Mouse (Mus musculus) intestine, embryonic 15.5 days (tissue): Measurements from ENCODE around the gene Dpysl5. TPM values are rescaled to one million over a fixed set of nuclear protein-coding genes. Genes with fewer than 3 reads are reported as not detected.

Experiments used
- ATAC-seq: fragments of 200-750 bp; cut with Nextera tagmentation; 2 replicates; pipeline ENCODE4 v1.8.0; 2017; ENCODE audit warnings: moderate TSS enrichment, moderate library complexity
- H3K27ac ChIP-seq: fragments of 300-500 bp; sonication (generic); 2 replicates; pipeline ENCODE4 v1.5.1; 2015; ENCODE audit warnings: mild to moderate bottlenecking, inconsistent platforms
- H3K27me3 ChIP-seq: fragments of 300-500 bp; sonication (generic); replicated peaks from 2 replicates; pipeline ENCODE4 v1.6.1; 2015; ENCODE audit warnings: inconsistent platforms
- H3K36me3 ChIP-seq: fragments of 300-500 bp; sonication (generic); 2 replicates; pipeline ENCODE4 v1.6.1; 2015; ENCODE audit warnings: inconsistent platforms
- H3K4me1 ChIP-seq: fragments of 300-500 bp; sonication (generic); replicated peaks from 2 replicates; pipeline ENCODE4 v1.6.1; 2015; ENCODE audit warnings: inconsistent platforms
- H3K4me2 ChIP-seq: fragments of 300-500 bp; sonication (generic); replicated peaks from 2 replicates; pipeline ENCODE4 v1.6.1; 2015; ENCODE audit warnings: mild to moderate bottlenecking, inconsistent platforms
- H3K4me3 ChIP-seq: fragments of 300-500 bp; sonication (generic); replicated peaks from 2 replicates; pipeline ENCODE4 v1.5.1; 2015; ENCODE audit warnings: inconsistent platforms
- H3K9ac ChIP-seq: fragments of 300-500 bp; sonication (generic); 2 replicates; pipeline ENCODE4 v1.6.1; 2015; ENCODE audit warnings: inconsistent platforms
- H3K9me3 ChIP-seq: fragments of 300-500 bp; sonication (generic); 2 replicates; pipeline ENCODE4 v1.6.1; 2016; ENCODE audit warnings: inconsistent platforms
- WGBS: fragments of 180-500 bp; shearing (Covaris S2); methylation state at CpG from one replicate; pipeline ENCODE4 v1.1.7; 2015; 5-methylcytosine and 5-hydroxymethylcytosine counted together
- polyA plus RNA-seq: library from polyadenylated mRNA; unstranded; fragments of >200 nt; fragmentation: Nextera tagmentation; extraction: Ambion mirVana; gene quantifications from 2 replicates; pipeline ENCODE4 v1.2.1, GENCODE M21; 2015

Gene Dpysl5
- polyA plus RNA-seq, 1 experiment from 2014 or later, result 7.1 TPM

DNA sequence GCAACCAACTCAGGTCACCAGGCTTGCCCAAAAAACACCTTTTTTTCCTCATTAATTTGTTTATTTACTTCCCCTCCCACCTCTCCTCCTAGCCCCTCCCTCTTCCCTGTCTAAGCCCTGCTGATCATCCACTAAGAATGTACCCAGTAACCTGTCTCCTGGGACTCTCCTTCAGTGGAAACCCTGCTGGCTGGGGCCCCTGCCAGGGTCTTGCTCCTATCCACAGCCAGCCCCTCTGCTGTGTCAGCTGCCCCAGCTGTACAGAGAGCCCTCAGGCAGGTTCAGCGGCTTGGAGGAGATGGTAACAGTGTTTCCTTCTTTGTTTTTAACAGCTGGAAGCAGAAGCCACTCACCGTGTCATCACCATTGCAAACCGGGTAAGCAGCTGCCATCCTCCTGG is 69.8 kb downstream of the Dpysl5 start:
- no peaks in the 10 kb centered on the region for H3K27me3 ChIP-seq
- 68% methylated on average over 3 of the region's 3 CpGs for WGBS
- no peak overlapping the region for H3K4me2 ChIP-seq
- no peak overlapping the region for H3K9ac ChIP-seq
- H3K4me3 ChIP-seq, result no peak overlapping the region
- ATAC-seq, result no peak
- H3K27ac ChIP-seq, result no peak overlapping the region
- H3K9me3 ChIP-seq, result no peaks in the 10 kb centered on the region
- no peaks in the 10 kb centered on the region for H3K4me1 ChIP-seq
- H3K36me3 ChIP-seq, result no peaks in the 10 kb centered on the region

DNA sequence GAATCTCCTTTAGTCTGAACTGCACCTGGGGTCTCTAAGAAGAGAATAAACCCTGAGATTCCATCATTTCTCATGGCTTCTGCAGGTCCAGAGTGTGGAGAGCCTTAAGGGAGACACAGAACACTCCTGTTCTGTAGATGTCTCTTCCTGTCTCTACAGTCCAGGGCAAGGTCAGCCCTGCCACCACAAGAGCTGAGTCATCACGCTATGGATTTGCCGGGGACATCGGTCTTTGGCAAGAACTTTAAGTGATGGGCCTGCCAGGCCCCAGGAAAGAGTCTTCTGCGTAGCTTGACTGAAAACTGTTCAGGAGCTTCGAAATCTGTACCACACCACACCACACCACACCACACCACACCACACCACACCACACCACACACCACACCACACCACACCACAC is 76.0 kb downstream of the Dpysl5 start:
- H3K27me3 ChIP-seq, result no peaks in the 10 kb centered on the region
- WGBS, result 83% methylated on average over 5 of the region's 5 CpGs
- no peak overlapping the region for H3K4me2 ChIP-seq
- H3K27ac ChIP-seq, result no peak overlapping the region
- H3K4me3 ChIP-seq, result no peak overlapping the region
- H3K9ac ChIP-seq, result no peak overlapping the region
- no peaks in the 10 kb centered on the region for H3K9me3 ChIP-seq
- H3K36me3 ChIP-seq, result no peaks in the 10 kb centered on the region
- no peak for ATAC-seq
- H3K4me1 ChIP-seq, result no peaks in the 10 kb centered on the region

DNA sequence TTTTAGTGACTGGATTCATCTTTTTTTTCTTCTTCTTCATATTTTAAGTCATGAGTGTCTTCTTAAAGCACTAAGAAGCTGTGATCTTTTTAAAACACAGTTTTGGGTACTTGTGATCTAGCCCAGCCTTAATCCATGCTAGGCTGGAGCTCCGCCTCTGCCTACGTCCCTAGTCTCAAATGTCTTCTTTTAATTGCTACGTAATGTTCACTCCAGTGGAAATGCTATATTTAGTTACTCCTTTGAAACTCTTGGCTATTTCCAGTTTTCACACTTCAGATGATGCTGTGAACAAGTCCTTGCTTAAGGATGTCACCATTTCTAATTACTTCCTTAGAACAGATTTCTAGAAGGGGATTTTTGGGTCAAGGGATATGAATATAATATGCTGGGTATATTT is 78.7 kb downstream of the Dpysl5 start:
- Histone ChIP-seq H3K9ac (no peak overlapping the region), H3K4me2 (no peak overlapping the region), H3K4me3 (no peak overlapping the region), H3K4me1 (no peaks in the 10 kb centered on the region), H3K9me3 (no peaks in the 10 kb centered on the region), H3K27ac (no peak overlapping the region), H3K36me3 (no peaks in the 10 kb centered on the region), H3K27me3 (no peaks in the 10 kb centered on the region)
- no peak for ATAC-seq
- WGBS, result 84% methylated on average over 3 of the region's 3 CpGs

DNA sequence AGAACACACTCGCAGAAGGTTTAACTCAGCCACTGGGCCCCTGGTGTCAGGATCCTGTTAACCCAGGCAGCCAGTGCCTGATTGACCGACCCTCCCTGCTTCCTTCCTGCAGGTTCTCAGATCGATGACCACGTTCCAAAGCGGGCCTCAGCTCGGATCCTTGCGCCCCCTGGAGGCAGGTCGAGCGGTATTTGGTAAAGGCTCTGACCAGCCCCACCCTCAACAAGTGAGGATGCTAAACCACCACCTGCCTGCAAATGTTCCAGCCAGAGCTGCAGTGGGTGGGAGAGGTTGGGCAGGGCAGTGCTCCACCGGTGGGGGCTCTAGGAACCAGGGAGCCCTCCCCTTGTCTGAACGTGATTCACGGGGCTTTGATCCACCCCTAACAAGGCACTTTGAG is 84.8 kb downstream of the Dpysl5 start:
- WGBS, result 13% methylated on average over 12 of the region's 12 CpGs
- peak; percentile 77 for ATAC-seq

DNA sequence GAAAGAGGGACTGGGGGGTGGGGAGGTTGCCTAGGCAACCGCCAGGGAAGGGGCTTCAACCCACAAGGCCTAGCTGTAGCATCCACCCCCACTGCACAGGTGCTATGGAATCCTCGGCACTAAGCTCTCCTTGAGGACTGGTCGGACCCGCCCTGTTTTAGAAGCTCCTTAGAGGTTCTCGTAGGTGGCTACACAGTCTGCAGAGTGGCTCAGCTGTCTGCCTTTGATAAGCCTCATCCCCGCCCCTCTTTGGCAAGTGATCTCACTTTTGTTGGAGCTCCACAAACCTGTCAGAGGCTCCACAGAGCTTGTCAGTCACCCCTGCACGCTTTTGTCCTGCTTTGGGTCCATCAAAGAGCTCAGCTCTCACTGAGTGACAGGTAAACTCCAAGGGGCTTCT is 86.1 kb downstream of the Dpysl5 start:
- Histone ChIP-seq H3K9me3 (no peaks in the 10 kb centered on the region), H3K27ac (no peak overlapping the region), H3K36me3 (no peaks in the 10 kb centered on the region), H3K9ac (no peak overlapping the region), H3K4me1 (no peaks in the 10 kb centered on the region), H3K4me3 (no peak overlapping the region), H3K27me3 (no peaks in the 10 kb centered on the region), H3K4me2 (no peak overlapping the region)
- WGBS, result 68% methylated on average over 7 of the region's 7 CpGs
- no peak for ATAC-seq

More for the DNA sequence above, 84.8 kb downstream of the Dpysl5 start:
- H3K9ac ChIP-seq, result no peak overlapping the region
- H3K4me1 ChIP-seq, result no peaks in the 10 kb centered on the region
- no peaks in the 10 kb centered on the region for H3K27me3 ChIP-seq
- H3K36me3 ChIP-seq, result no peaks in the 10 kb centered on the region
- H3K27ac ChIP-seq, result no peak overlapping the region
- H3K4me2 ChIP-seq, result no peak overlapping the region
- no peaks in the 10 kb centered on the region for H3K9me3 ChIP-seq
- H3K4me3 ChIP-seq, result no peak overlapping the region

DNA sequence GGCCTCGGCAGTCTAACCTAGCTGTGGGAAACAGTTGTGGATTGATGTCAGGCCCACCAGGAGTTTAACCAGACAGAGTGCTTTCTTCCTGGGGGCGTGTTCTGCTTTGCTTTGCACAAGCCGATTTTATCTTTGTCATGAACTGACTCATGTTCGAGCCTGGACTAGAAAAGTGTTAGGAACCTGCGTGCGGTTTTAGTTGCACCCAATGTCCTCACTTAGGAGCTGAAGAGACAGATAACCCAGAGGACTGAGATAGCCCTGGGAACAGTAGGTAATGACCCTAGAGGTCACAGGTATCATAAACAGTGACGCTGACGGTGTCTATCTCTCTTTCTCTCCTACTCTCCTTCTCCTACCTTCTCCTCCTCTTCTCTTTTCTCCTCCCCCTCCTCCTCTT is 86.6 kb downstream of the Dpysl5 start:
- no peak for ATAC-seq
- WGBS, result 58% methylated on average over 8 of the region's 8 CpGs
- no peaks in the 10 kb centered on the region for H3K9me3 ChIP-seq

DNA sequence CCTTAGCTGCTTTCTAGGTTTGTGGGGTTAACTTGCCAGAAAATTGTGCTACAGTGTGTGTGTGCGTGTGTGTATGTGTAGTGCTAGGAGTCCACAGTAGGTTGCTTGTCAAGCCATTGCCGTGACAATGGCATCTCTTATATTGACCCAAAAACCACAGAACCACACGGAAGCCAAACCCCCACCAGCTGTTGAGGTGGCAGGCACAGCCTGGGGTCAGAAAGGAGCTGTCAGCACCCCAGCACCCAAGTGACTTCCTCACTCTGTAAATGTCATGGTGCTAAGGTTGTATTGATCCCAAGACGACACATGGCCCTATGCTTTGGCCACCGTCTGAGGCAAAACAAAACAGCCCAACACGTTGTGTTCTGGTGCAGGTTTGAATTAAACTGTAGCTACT is 87.6 kb downstream of the Dpysl5 start:
- H3K9me3 ChIP-seq, result no peaks in the 10 kb centered on the region
- no peaks in the 10 kb centered on the region for H3K27me3 ChIP-seq
- H3K4me2 ChIP-seq, result no peak overlapping the region
- WGBS, result 77% methylated on average over 6 of the region's 6 CpGs
- H3K36me3 ChIP-seq, result no peaks in the 10 kb centered on the region
- H3K27ac ChIP-seq, result no peak overlapping the region
- H3K4me3 ChIP-seq, result no peak overlapping the region
- no peak overlapping the region for H3K9ac ChIP-seq
- no peaks in the 10 kb centered on the region for H3K4me1 ChIP-seq
- ATAC-seq, result no peak

More for the DNA sequence above, 86.6 kb downstream of the Dpysl5 start:
- Histone ChIP-seq H3K4me1 (no peaks in the 10 kb centered on the region), H3K4me3 (no peak overlapping the region), H3K9ac (no peak overlapping the region), H3K36me3 (no peaks in the 10 kb centered on the region), H3K27ac (no peak overlapping the region), H3K4me2 (no peak overlapping the region), H3K27me3 (no peaks in the 10 kb centered on the region)

DNA sequence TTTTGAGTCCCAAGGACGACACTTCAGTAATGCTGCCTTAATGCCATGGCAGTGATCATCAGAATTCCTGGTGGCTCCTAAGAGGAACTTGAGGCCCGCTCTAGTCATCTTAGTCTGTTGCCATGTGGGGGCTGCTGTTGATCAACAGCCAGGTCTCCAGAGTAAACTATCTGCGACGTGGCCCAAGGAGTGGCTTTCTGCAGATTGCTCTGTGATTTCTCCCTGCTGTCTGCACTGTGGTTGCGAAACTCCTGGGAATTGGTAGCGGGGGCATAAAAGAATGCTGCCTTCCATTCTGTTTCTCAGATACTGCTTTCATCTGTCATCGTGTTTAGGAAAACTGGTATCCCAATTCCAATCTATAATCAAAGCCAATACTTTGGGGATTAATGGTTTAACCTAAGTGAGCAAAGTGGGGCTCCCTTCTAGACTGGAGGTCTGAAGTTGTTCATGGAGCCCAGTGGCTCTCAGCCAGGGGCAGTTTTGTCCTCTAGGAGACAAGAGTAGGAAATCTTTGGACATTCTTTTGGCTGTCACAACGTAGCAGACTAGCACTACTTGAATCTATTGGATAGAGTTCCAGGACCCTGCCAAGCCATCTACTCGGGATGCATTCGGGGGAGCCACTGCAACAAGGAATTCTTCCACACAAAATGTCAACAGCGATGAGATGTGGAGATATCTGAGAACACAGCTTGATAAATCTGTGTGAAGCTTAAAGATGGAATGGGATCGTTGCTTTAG is 91.5 kb downstream of the Dpysl5 start:
- Histone ChIP-seq H3K4me3 (no peak overlapping the region), H3K36me3 (no peaks in the 10 kb centered on the region), H3K9me3 (no peaks in the 10 kb centered on the region), H3K4me2 (no peak overlapping the region), H3K4me1 (no peaks in the 10 kb centered on the region), H3K27ac (no peak overlapping the region), H3K9ac (no peak overlapping the region), H3K27me3 (no peaks in the 10 kb centered on the region)
- no peak for ATAC-seq
- WGBS, result 65% methylated on average over 12 of the region's 12 CpGs

DNA sequence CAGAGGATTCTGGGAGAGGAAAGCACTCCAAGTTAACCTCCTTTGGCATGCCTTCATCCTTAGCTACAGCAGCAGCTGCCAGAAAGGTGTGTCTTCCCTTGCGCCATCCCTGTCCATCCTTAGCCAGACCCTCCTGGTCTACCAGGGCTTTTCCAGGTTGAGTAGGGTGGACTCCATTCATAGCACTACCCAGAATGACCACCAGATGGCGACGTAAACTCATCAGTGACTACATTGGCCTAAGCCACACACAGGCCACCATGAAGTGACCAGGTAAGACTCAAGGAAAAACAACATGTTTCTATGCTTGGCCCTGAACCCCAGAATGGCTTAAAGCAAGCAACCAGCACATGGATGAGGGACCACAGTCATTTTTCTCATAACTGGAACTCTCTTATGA is 94.7 kb downstream of the Dpysl5 start:
- Histone ChIP-seq H3K27ac (no peak overlapping the region), H3K9ac (no peak overlapping the region), H3K27me3 (no peaks in the 10 kb centered on the region), H3K4me2 (no peak overlapping the region), H3K9me3 (no peaks in the 10 kb centered on the region), H3K4me3 (no peak overlapping the region), H3K36me3 (no peaks in the 10 kb centered on the region), H3K4me1 (no peaks in the 10 kb centered on the region)
- ATAC-seq, result peak; percentile 84
- whole genome bisulfite sequencing, result 3% methylated on average over 3 of the region's 3 CpGs

DNA sequence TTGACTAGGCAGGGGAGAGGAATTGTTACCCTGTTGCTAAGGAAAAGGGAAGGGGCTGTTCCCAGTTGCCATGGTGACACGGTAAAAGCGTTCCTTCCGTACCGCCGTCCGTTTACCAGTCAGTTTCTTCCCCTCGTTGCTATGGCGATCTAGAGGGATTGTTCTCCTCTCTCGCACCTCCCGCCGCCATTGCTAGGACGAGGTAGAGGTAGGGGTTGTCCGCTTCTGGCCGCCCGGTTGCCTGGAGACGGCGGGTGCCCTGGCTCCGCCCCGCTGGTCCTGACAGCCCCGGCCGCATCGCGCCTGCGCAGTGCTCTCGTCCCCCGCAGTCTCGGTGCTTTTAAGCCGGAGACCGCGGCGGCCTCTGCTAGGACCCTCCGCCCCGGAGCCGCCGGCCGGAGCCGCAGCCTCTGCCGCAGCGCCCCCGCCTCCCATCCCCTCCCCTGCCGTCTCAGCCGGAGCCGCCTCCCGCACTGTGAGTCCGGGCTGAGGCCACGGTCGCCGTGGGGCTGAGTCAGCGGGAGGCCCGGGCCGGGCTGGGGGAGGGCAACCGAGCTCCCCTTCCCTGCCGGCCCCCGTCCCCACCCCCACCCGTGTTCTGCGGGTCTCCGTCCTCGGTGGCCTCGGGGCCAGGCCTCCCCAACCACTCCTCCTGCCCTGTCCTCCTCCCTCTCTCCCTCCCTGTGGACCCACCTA is 103.2 kb downstream of the Dpysl5 start, which contains the start of gene Mapre3:
Mapre3 (plus strand) TSS at position 218 of the 696 bp plus-strand sequence.
- H3K36me3 ChIP-seq, result no peaks in the 10 kb centered on the region
- peak within 1 kb of the TSS; percentile 81 for H3K4me3 ChIP-seq
- peak within 1 kb of the TSS; percentile 80 for H3K9ac ChIP-seq
- ATAC-seq, result peak; percentile 96
- peaks cover 5% of the 10 kb centered on the region for H3K4me1 ChIP-seq
- under 1% methylated on average over 57 of the region's 59 CpGs for WGBS
- peak within 1 kb of the TSS; percentile 91 for H3K4me2 ChIP-seq
- H3K27me3 ChIP-seq, result no peaks in the 10 kb centered on the region
- 0 out of 2 replicates have a peak within 1 kb of the TSS, but pooled peaks have one; percentile 13 for H3K27ac ChIP-seq
- no peaks in the 10 kb centered on the region for H3K9me3 ChIP-seq

DNA sequence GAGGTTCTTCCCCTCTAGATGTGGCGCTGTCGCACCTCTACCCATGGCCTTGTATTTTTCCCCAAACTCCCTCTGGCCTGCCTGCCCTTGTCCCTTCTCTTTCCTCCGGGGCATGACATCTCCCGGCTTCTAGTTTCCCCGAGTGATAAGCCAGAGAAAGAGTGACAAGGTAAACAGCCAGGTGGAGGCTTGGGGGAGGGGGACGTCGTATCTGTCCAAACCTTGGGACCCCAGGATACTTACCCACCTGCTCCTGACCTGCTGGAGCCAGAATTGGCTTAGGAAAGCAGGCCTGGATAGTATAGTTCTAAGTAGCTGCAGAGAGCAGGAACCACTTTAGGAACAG is 103.7 kb downstream of the Dpysl5 start:
- Histone ChIP-seq H3K4me2 (peak overlapping the region; percentile 91), H3K9me3 (no peaks in the 10 kb centered on the region), H3K4me3 (peak overlapping the region; percentile 81), H3K27ac (0 out of 2 replicates have a peak overlapping the region, but pooled peaks have one; percentile 13), H3K4me1 (peaks cover 5% of the 10 kb centered on the region), H3K27me3 (no peaks in the 10 kb centered on the region), H3K9ac (peak overlapping the region; percentile 80), H3K36me3 (no peaks in the 10 kb centered on the region)
- peak; percentile 15; the same call in 1 of the 2 replicates for ATAC-seq
- 3% methylated on average over 7 of the region's 7 CpGs for WGBS

DNA sequence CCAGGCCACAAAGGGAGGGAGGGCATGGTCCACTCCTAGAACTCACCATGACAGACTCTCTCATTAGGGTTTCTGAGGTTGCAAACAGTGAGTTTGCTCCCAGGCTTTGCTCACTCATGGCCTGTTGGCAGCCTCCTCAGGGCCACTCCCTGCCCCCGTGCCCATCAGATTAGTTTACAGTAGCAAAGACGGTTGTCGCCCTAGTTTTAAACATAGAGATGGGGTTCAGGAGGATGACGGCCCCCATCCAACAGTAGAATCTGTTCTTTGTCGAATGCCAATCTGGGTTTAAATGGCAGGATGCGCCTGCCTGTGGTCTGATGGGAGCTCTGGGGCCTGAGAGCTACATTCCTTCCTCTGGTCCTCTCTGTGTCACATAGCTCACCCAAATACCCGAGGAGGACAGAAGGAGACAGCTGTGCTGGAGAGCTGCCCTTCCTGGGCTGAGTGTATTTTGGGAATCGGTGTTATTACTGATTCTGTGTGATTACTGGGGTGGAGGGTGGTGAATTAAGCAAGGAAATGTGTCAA is 105.0 kb downstream of the Dpysl5 start:
- 51% methylated on average over 8 of the region's 8 CpGs for WGBS
- no peak overlapping the region for H3K9ac ChIP-seq
- no peak overlapping the region for H3K4me3 ChIP-seq
- H3K4me1 ChIP-seq, result peaks cover 5% of the 10 kb centered on the region
- no peaks in the 10 kb centered on the region for H3K9me3 ChIP-seq
- no peaks in the 10 kb centered on the region for H3K36me3 ChIP-seq
- H3K4me2 ChIP-seq, result no peak overlapping the region
- H3K27me3 ChIP-seq, result no peaks in the 10 kb centered on the region
- no peak for ATAC-seq
- no peak overlapping the region for H3K27ac ChIP-seq
